Mouse (Mus musculus) C2C12 (cell line): ENCODE results near the gene Gtf2h1. TPM values are rescaled to one million over a fixed set of nuclear protein-coding genes. Genes with fewer than 3 reads are reported as not detected.

Experiments used
- H3K27me3 ChIP-seq: one replicate; pipeline ENCODE4 v1.6.1; 2011; ENCODE audit not compliant: control insufficient read depth, insufficient read depth, insufficient read length
- H3K36me3 ChIP-seq: one replicate; pipeline ENCODE4 v1.6.1; 2011; ENCODE audit not compliant: control insufficient read depth, insufficient read depth
- H3K4me3 ChIP-seq: one replicate; pipeline ENCODE4 v1.5.1; 2011; ENCODE audit warnings: mild to moderate bottlenecking, control low read depth; ENCODE audit not compliant: poor library complexity, insufficient read depth, severe bottlenecking
- H3K79me2 ChIP-seq: one replicate; pipeline ENCODE4 v1.6.1; 2011; ENCODE audit not compliant: control insufficient read depth, insufficient read depth
- H3K79me3 ChIP-seq: one replicate; pipeline ENCODE4 v1.6.1; 2011; ENCODE audit warnings: low read depth, control low read depth
- H3ac ChIP-seq: one replicate; pipeline ENCODE3; 2011; ENCODE audit warnings: low read depth; ENCODE audit not compliant: control insufficient read depth, insufficient read length
- MYOG ChIP-seq: IDR thresholded peaks from one replicate; pipeline ENCODE4 v1.6.1; 2011; ENCODE audit not compliant: control insufficient read depth, insufficient read length; ENCODE audit errors: extremely low read depth
- polyA plus RNA-seq: library from polyadenylated mRNA; unstranded; fragments of >200 nt; fragmentation: generic; extraction: Trizol; gene quantifications from one replicate; pipeline ENCODE4 v1.2.1, GENCODE M21; 2012; ENCODE audit warnings: missing spikeins

Gene Gtf2h1
- polyA plus RNA-seq, 1 experiment, result 19.9 TPM

GRCm38 (mm10) chr7:46871988-46872387, 76.1 kb downstream of the Gtf2h1 start:
- H3K79me2 ChIP-seq, result no peaks in the 10 kb centered on the region
- no peak overlapping the region for H3K4me3 ChIP-seq
- no peak overlapping the region for H3ac ChIP-seq
- H3K27me3 ChIP-seq, result no peaks in the 10 kb centered on the region
- TF ChIP-seq MYOG, result no peak
- no peaks in the 10 kb centered on the region for H3K79me3 ChIP-seq
- H3K36me3 ChIP-seq, result no peaks in the 10 kb centered on the region

Other genes starting within 250 kb of the Gtf2h1 start
- 8.6 TPM for gene Sergef, start 156.3 kb upstream of the Gtf2h1 start, polyA plus RNA-seq
- 0.18 TPM for gene Tph1, start 123.6 kb upstream of the Gtf2h1 start, polyA plus RNA-seq
- 17.7 TPM for gene Saal1, start 85.4 kb upstream of the Gtf2h1 start, polyA plus RNA-seq
- 0.34 TPM for gene Saa3, start 80.4 kb upstream of the Gtf2h1 start, polyA plus RNA-seq
- not detected for gene Saa4, start 63.5 kb upstream of the Gtf2h1 start, polyA plus RNA-seq
- not detected for gene Saa1, start 53.1 kb upstream of the Gtf2h1 start, polyA plus RNA-seq
- gene Saa2, start 44.3 kb upstream of the Gtf2h1 start, polyA plus RNA-seq, result 0.04 TPM
- 8.3 TPM for gene Hps5, start within 50 bp of the Gtf2h1 start, polyA plus RNA-seq
- 2,062 TPM for gene Ldha, start 45.4 kb downstream of the Gtf2h1 start, polyA plus RNA-seq
- not detected for gene Ldhc, start 65.1 kb downstream of the Gtf2h1 start, polyA plus RNA-seq
- 70.8 TPM for gene Tsg101, start 123.9 kb downstream of the Gtf2h1 start, polyA plus RNA-seq
- gene Uevld, start 162.4 kb downstream of the Gtf2h1 start, polyA plus RNA-seq, result 5.0 TPM
- gene Gm9999, start 187.5 kb downstream of the Gtf2h1 start, polyA plus RNA-seq, result not detected
- gene Spty2d1, start 212.3 kb downstream of the Gtf2h1 start, polyA plus RNA-seq, result 5.3 TPM